15 mouse cellular contexts compared by ENCODE assay signal in the genomic region with DNA sequence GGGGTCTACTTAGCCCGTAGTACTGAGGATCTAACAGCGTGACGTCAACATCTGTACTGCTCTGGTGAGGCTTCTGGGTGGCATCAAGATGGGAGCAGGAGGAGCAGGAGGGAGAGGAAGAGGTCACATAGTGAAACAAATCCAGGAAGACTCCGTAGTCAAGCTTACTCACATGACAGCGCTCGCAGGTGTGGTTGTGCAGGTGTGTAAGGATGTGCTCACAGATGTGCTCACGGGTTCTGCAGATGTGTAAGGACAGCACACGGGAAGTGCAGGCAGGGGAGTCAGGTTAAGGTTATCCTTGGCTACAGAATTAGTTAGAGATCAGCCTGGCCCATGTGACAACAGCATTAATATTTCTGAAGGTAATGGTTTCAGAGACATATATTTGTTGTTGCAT. TPM values are rescaled to one million over a fixed set of nuclear protein-coding genes. Genes with fewer than 3 reads are reported as not detected.
"Had no signal": no experiment of that assay in that cellular context is flagged by ENCODE, and none has a peak within 500 bp of the region (broad histone marks: within the 10 kb centered on the region; RNA-seq: fewer than 3 reads in every experiment).

No protein-coding gene starts in this region.

- DNase-seq: lung, adult 18-20 months; lung, embryonic 14.5 days; lung, postnatal 10 days; lung, postnatal 4 days; midbrain, embryonic 14.5 days; retina, postnatal 1 day; right cerebral cortex, adult 18-20 months; right cerebral cortex, postnatal 25 days; right cerebral cortex, postnatal 4 days; spleen, adult 18-20 months; thymus, adult 18-20 months; thymus, postnatal 14 days; thymus, postnatal 36 days had no signal

RNA-seq across cellular contexts. Expression of gene Slc6a16, which starts 12.9 kb away (rescaled TPM):
- total RNA-seq: megakaryocyte, adult 5-6 weeks; megakaryocyte-erythroid progenitor cell, adult 5-6 weeks had no signal

RNA-seq across cellular contexts. Expression of gene Slc6a21, which starts 23.5 kb away (rescaled TPM):
- total RNA-seq: megakaryocyte-erythroid progenitor cell, adult 5-6 weeks had no signal

RNA-seq across cellular contexts. Expression of gene Tead2, which starts 38.3 kb away (rescaled TPM):
- total RNA-seq: megakaryocyte, adult 5-6 weeks; megakaryocyte-erythroid progenitor cell, adult 5-6 weeks had no signal
